Mouse (Mus musculus): ENCODE results near the gene Dmxl2.

GRCm38 (mm10) chr9:54549433-54549832, 48.0 kb upstream of the Dmxl2 start:
- TF ChIP-seq CTCF (IDR thresholded peaks at IDR 0.05; ENCODE audit: insufficient read depth, low read depth, low read length) (no peak), POLR2A (IDR thresholded peaks at IDR 0.05; ENCODE audit: insufficient read depth, low read depth, low read length) (no peak)
